Mouse (Mus musculus) embryonic facial prominence, embryonic 14.5 days (tissue): ENCODE results near the gene Hoxa13. TPM values are rescaled to one million over a fixed set of nuclear protein-coding genes. Genes with fewer than 3 reads are reported as not detected.

Experiments used
- ATAC-seq: fragments of 200-750 bp; cut with Nextera tagmentation; 2 replicates; pipeline ENCODE4 v1.8.0; 2017; ENCODE audit warnings: low read depth, moderate number of reproducible peaks, moderate TSS enrichment
- DNase-seq: peaks from one replicate; pipeline ENCODE4 v3.0.0-alpha.2; 2015; ENCODE audit warnings: low spot score
- H3K27ac ChIP-seq: fragments of 300-500 bp; sonication (generic); replicated peaks from 2 replicates; pipeline ENCODE4 v1.5.1; 2014; ENCODE audit warnings: low read depth, mild to moderate bottlenecking, low read length, moderate library complexity
- H3K27me3 ChIP-seq: fragments of 300-500 bp; sonication (generic); replicated peaks from 2 replicates; pipeline ENCODE4 v1.6.1; 2014; ENCODE audit warnings: low read length; ENCODE audit not compliant: control insufficient read depth, insufficient read depth
- H3K36me3 ChIP-seq: fragments of 300-500 bp; sonication (generic); 2 replicates; pipeline ENCODE4 v1.6.1; 2014; ENCODE audit warnings: low read length, mixed read lengths; ENCODE audit not compliant: control insufficient read depth, insufficient read depth
- H3K4me1 ChIP-seq: fragments of 300-500 bp; sonication (generic); 2 replicates; pipeline ENCODE4 v1.6.1; 2014; ENCODE audit warnings: antibody characterized with exemption, low read length; ENCODE audit not compliant: control insufficient read depth, insufficient read depth
- H3K4me2 ChIP-seq: fragments of 300-500 bp; sonication (generic); 2 replicates; pipeline ENCODE4 v1.6.1; 2014; ENCODE audit warnings: low read depth, mild to moderate bottlenecking, low read length, moderate library complexity, mixed read lengths
- H3K4me3 ChIP-seq: fragments of 300-500 bp; sonication (generic); 2 replicates; pipeline ENCODE4 v1.5.1; 2014; ENCODE audit warnings: low read depth, mild to moderate bottlenecking, low read length
- H3K9ac ChIP-seq: fragments of 300-500 bp; sonication (generic); 2 replicates; pipeline ENCODE4 v1.6.1; 2014; ENCODE audit warnings: low read depth, mild to moderate bottlenecking, low read length, moderate library complexity, mixed read lengths
- H3K9me3 ChIP-seq: fragments of 300-500 bp; sonication (generic); 2 replicates; pipeline ENCODE4 v1.6.1; 2016; ENCODE audit warnings: low read length; ENCODE audit not compliant: control insufficient read depth
- WGBS: fragments of 180-500 bp; shearing (Covaris S2); extraction: QIAGEN DNeasy Blood & Tissue Kit; methylation state at CpG from one replicate; pipeline ENCODE4 v1.1.7; 2014; 5-methylcytosine and 5-hydroxymethylcytosine counted together
- polyA plus RNA-seq: library from polyadenylated mRNA; unstranded; fragments of >200 nt; fragmentation: Nextera tagmentation; extraction: Ambion mirVana; gene quantifications from 2 replicates; pipeline ENCODE4 v1.2.1, GENCODE M21; 2014

Gene Hoxa13
- polyA plus RNA-seq, 1 experiment from 2014 or later, result not detected

- H3K27ac ChIP-seq, result no peak overlapping the region
- no peak for DNase-seq
- H3K4me1 ChIP-seq, result no peaks in the 10 kb centered on the region
- H3K9ac ChIP-seq, result no peak overlapping the region
- peaks cover 98% of the 10 kb centered on the region for H3K27me3 ChIP-seq
- no peak overlapping the region for H3K4me2 ChIP-seq
- WGBS, result 3% methylated on average over 4 of the region's 4 CpGs
- H3K36me3 ChIP-seq, result no peaks in the 10 kb centered on the region
- H3K4me3 ChIP-seq, result no peak overlapping the region
- H3K9me3 ChIP-seq, result no peaks in the 10 kb centered on the region
- no peak for ATAC-seq
Observed at GRCm38 (mm10) chr6:52242801-52243332, 17.8 kb downstream of the Hoxa13 start.

- no peaks in the 10 kb centered on the region for H3K36me3 ChIP-seq
- H3K27ac ChIP-seq, result no peak overlapping the region
- DNase-seq (no peak), ATAC-seq (no peak)
- no peak overlapping the region for H3K9ac ChIP-seq
- H3K4me2 ChIP-seq, result no peak overlapping the region
- 6% methylated on average over 9 of the region's 9 CpGs for WGBS
- H3K4me3 ChIP-seq, result no peak overlapping the region
- peaks cover 98% of the 10 kb centered on the region for H3K27me3 ChIP-seq
- no peaks in the 10 kb centered on the region for H3K9me3 ChIP-seq
- no peaks in the 10 kb centered on the region for H3K4me1 ChIP-seq
Observed at GRCm38 (mm10) chr6:52241001-52241621, 19.6 kb downstream of the Hoxa13 start.

GRCm38 (mm10) chr6:52240389-52241000 lies 20.2 kb downstream of the Hoxa13 start, which contains the start of gene Hoxa10:
Hoxa10 (minus strand) TSS chr6:52240854.
- H3K36me3 ChIP-seq, result no peaks in the 10 kb centered on the region
- peak within 1 kb of the TSS; percentile 18; the same call in 1 of the 2 replicates for H3K4me3 ChIP-seq
- peak within 1 kb of the TSS; percentile 23; the same call in 1 of the 2 replicates for H3K4me2 ChIP-seq
- ATAC-seq (peak; percentile 70; the same call in 1 of the 2 replicates), DNase-seq (peak; percentile 81)
- H3K27me3 ChIP-seq, result peaks cover 98% of the 10 kb centered on the region
- no peak within 1 kb of the TSS for H3K27ac ChIP-seq
- H3K9me3 ChIP-seq, result no peaks in the 10 kb centered on the region
- no peak within 1 kb of the TSS for H3K9ac ChIP-seq
- no peaks in the 10 kb centered on the region for H3K4me1 ChIP-seq
- 1% methylated on average over 35 of the region's 35 CpGs for WGBS

GRCm38 (mm10) chr6:52239625-52240388 lies 20.9 kb downstream of the Hoxa13 start:
- no peak for DNase-seq
- Histone ChIP-seq H3K27ac (no peak overlapping the region), H3K4me1 (no peaks in the 10 kb centered on the region), H3K27me3 (peaks cover 98% of the 10 kb centered on the region), H3K9ac (no peak overlapping the region), H3K4me2 (peak overlapping the region; percentile 23; the same call in 1 of the 2 replicates), H3K4me3 (peak overlapping the region; percentile 18; the same call in 1 of the 2 replicates), H3K9me3 (no peaks in the 10 kb centered on the region), H3K36me3 (no peaks in the 10 kb centered on the region)
- ATAC-seq, result no peak
- WGBS, result 1% methylated on average over 30 of the region's 30 CpGs

DNA sequence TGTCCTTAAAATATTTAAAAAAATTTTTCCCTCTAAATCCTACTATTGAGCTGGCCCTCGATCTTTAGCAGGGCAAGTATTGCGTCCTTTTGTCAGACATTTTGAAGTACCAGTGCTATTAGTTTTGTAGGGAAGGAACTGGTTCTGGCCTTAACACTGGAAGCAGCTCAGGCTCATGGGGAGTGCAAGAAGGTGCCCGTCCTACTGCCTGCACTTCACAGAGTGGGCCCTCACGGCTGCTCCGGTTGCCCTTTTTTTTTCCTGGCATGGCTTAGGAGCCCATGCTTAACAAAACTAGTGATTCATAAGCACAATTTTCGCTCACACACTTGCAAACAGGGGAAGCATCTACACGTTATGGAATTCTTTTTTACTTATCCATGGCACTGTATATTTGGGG lies 21.7 kb downstream of the Hoxa13 start:
- no peaks in the 10 kb centered on the region for H3K4me1 ChIP-seq
- 4% methylated on average over 7 of the region's 7 CpGs for WGBS
- H3K27ac ChIP-seq, result no peak overlapping the region
- H3K4me2 ChIP-seq, result no peak overlapping the region
- H3K9me3 ChIP-seq, result no peaks in the 10 kb centered on the region
- H3K27me3 ChIP-seq, result peaks cover 98% of the 10 kb centered on the region
- no peak overlapping the region for H3K4me3 ChIP-seq
- ATAC-seq, result no peak
- H3K36me3 ChIP-seq, result no peaks in the 10 kb centered on the region
- no peak overlapping the region for H3K9ac ChIP-seq
- no peak for DNase-seq

DNA sequence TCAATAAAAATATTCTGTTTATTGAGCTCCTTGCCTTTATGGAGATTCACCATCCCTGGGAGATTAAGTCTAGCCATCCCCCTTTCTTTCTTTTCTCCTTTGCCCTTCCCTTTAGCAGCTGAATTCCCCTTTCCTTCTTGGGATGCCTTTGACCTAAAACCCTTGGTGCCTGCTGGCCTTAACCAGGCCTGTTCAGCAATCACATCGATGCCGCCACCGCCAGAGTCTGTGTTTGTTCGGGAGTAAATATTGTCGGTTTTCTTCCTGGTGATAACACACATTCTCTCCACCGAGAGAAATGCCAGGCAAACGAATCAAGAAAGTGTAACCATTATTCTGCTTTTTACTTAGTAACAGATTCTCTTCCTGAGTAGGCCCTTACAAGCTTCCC lies 22.5 kb downstream of the Hoxa13 start:
- Histone ChIP-seq H3K4me1 (no peaks in the 10 kb centered on the region), H3K27me3 (peaks cover 98% of the 10 kb centered on the region), H3K9ac (no peak overlapping the region), H3K4me3 (no peak overlapping the region), H3K36me3 (no peaks in the 10 kb centered on the region), H3K4me2 (no peak overlapping the region), H3K9me3 (no peaks in the 10 kb centered on the region), H3K27ac (no peak overlapping the region)
- DNase-seq (no peak), ATAC-seq (no peak)
- WGBS, result 3% methylated on average over 7 of the region's 7 CpGs

DNA sequence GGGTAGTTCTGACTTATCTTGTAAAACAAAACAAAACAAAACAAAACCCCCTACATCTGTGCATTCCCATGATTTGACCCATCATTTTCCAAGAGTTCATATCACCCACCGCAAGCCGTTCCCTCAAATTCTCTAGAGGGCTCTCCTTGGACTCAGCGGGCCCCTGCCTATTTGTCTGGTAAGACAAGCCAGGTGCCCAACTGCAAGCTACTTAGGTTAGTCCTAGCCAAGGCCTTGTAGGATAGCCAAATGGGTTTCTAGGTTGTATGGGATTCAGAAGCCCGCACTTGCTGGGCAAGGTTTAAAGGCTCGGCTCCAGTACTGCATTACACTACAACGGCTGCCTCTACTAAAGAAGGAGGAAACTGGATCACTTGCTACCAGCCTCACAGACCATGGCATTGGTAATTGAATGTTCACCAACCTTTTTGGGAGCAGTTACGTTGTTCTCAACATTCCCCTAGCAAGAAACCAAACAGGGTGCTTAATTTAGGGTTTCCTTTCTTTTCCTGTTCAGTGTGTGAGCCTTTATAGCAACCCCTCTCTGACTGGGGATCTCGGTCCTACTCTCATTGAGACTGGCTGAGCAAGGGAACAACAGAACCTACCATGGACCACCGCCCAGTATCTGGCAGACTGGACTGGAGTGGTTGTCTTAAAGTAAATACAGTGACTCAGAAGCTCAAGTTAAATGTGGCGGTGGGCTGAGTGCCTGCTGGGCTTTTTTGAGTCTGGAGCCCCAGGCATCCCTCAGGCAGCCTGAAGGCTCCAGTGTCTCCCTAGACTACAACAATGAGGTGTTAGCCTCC lies 23.1 kb downstream of the Hoxa13 start:
- Histone ChIP-seq H3K36me3 (no peaks in the 10 kb centered on the region), H3K27me3 (peaks cover 98% of the 10 kb centered on the region), H3K4me3 (no peak overlapping the region), H3K27ac (no peak overlapping the region), H3K4me2 (no peak overlapping the region), H3K9me3 (no peaks in the 10 kb centered on the region), H3K4me1 (no peaks in the 10 kb centered on the region), H3K9ac (no peak overlapping the region)
- ATAC-seq, result no peak
- DNase-seq, result no peak
- WGBS, result 10% methylated on average over 10 of the region's 10 CpGs

DNA sequence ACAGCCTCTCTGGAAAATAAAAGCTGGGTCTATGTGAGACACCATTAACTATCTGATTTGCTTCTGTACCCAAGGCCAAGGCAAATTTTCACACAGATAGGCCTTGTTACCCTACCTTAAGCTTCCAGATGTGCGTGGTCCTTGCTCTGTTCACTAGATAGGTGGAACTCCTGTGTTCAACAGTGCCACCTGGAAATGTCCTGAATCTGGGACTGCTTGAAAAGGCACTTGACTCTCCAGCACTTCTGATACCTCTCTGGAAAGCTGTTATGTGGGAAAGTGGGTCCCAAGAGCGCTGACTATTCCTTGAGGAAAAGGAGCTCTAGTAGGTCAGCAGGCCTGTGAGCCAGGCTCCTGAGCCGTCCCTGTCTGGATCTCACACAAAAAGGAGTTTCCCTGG lies 23.9 kb downstream of the Hoxa13 start:
- no peak overlapping the region for H3K9ac ChIP-seq
- no peaks in the 10 kb centered on the region for H3K4me1 ChIP-seq
- H3K27ac ChIP-seq, result no peak overlapping the region
- H3K9me3 ChIP-seq, result no peaks in the 10 kb centered on the region
- H3K27me3 ChIP-seq, result peaks cover 99% of the 10 kb centered on the region
- WGBS, result 12% methylated on average over 3 of the region's 3 CpGs
- no peak for ATAC-seq
- no peak overlapping the region for H3K4me3 ChIP-seq
- H3K4me2 ChIP-seq, result no peak overlapping the region
- no peak for DNase-seq
- H3K36me3 ChIP-seq, result no peaks in the 10 kb centered on the region
